Mouse (Mus musculus) thymus, adult 18-20 months (tissue): Measurements from ENCODE around the gene Tcn2.
A peak's percentile ranks its signal among the peaks of the same experiment; 100 is the strongest.
"Not testable (repeated sequence)": the region's sequence is repeated elsewhere in the genome, so short reads cannot be mapped to it uniquely, and the experiment has no call there.

Experiments used
- DNase-seq, 2 experiments: peaks; one replicate each; pipeline ENCODE4 v3.0.0; 2022; ENCODE audit warnings: mixed read lengths in 2 of 2

Gene Tcn2

DNA sequence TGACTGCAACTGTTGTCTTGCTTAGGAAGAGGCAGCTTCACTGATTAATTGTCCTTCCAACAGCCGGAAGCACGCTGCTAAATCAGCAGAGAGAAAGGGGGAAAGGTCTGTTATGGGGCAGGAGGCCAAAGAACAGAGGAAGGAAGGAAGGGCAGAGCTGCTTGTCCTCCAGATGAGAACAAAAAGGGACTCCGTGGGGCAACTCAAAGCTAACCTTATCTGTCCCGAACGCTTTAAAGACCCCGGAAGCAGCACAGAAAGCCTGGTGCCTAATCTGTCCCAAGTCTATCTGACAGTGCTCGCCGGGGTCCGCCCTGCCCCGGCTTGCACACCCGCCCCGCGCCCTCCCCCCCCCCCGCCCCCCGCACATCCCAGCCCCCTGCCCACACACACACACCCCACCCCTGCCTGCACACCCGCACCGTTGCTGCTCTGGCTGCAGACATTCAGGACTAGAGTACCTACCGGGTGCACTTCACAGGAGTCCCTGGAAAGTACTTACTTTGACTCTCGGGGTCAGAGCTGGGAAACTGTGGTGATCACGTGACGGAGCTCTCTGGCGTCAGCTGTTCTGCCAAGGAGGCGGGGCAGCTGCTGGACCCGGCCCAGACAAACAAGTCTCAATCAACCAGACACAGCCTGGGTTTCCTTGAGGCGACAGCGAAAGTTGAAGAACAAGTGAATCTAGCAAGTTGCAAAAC is at the start of gene Tcn2:
Tcn2 (minus strand) TSS at position 649 of the 701 bp plus-strand sequence.
- peak; percentile 68 to 73 for DNase-seq

DNA sequence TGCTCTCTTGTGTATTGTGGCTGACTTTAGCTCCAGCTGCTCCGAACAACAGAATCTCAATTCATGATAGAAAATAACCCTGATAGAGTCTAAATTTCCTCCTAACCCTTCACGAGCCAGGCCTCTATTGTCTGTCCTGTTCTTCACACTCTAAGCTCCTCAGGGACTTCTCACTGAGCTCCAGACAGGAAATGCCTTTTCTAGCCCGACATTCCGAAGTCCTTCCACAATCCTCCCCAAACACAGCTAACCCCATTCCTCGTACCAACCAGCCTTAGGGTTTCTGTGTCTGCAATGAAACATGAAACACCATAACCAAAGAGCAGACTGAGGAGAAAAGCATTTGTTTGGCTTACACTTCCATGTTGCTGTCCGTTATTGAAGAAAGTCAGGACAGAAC is 49.6 kb upstream of the Tcn2 start:
- DNase-seq, result no peak

DNA sequence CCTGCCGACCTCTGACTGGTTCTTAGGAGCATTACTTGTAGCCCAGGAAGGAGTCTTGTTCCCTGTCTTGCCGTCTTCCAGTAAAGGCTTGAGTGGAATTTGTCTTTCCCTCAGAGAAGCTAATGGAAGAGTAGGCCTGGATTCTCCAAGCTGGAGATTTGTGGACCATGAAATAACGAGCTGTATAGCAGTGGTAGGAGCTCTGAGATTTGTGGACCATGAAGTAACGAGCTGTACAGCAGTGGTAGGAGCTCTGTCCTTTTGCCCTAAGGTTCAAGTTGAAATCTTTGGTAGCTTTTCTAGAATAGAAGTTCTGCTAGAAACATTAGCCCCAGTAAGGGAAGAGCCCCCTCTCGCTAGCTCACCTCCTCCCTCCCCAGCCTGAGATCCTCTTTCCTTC is 46.5 kb upstream of the Tcn2 start:
- no peak for DNase-seq

DNA sequence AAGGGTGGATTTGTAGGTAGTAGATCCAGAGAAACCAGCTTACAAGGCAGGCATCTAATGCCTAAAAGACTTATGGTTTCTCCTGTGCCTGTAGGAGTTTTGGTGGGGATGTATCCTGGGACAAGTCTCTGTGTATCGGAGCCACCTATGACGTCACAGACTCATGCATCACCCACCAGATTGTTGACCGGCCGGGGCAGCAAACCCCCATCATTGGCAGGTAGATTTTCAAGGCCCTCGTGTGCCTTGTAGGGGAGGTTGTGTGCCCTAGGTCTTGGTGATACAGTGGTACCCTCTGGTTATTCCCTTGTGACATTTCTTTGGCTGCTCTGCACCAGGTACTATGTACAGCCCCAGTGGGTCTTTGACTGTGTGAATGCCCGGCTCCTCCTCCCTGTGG is 44.7 kb upstream of the Tcn2 start, which contains the start of gene 4930556J24Rik:
4930556J24Rik (minus strand) TSS at position 101 of the 400 bp plus-strand sequence.
- DNase-seq, result no peak

DNA sequence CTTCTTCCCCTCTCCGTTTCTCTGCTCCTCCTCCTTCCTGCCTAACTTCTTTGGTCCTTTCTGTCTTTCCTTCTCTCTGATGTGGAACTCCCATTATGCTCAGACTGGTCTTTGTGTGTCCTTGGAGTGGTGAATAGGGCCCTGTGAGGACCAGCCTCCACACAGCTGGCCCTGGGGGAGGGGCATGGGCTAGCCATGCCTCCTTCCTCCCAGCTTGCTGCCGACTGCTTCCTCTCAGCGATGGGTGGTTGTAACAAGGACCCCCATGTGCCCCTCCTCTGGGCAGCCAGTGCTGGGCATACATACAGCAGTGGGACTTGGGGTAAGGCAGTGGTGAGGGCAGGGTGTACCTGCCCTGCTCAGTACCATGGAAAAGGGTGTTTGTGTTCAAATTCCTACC is 42.4 kb upstream of the Tcn2 start:
- no peak for DNase-seq

DNA sequence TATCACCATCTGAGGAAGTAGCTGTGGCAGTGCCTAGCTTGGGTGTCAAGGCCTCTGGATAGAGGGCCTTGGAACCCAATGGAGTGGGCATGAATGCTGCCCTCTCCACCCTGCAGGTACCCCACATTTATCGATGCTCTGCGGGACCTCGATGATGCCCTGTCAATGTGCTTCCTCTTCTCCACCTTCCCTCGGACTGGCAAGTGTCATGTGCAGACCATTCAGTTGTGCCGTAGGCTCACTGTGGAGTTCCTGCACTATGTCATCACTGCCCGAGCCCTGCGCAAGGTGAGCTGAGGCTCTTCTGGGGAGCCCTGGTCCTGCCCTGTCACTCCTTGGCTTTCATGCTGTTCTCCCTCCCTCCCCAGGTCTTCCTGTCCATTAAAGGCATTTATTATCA is 41.1 kb upstream of the Tcn2 start:
- DNase-seq, result no peak

DNA sequence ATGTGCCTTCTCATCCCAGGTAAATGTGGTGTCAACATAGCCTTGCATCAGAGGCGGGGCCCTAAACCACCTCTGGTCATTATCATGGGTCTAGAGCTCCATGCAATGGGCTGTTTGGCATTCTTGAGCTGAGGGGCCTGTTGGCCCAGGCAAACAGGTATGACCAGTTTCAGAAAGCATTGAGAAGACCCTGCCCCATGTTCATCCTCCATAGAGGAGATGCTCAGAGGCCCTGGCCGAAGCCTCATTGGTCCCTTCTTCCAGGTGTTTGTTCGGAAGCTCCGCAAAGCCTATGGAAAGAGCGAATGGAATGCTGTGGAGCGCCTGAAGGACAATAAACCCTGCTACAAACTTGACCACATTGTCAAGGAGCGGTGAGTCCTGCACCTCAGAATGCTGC is 38.4 kb upstream of the Tcn2 start:
- no peak for DNase-seq

DNA sequence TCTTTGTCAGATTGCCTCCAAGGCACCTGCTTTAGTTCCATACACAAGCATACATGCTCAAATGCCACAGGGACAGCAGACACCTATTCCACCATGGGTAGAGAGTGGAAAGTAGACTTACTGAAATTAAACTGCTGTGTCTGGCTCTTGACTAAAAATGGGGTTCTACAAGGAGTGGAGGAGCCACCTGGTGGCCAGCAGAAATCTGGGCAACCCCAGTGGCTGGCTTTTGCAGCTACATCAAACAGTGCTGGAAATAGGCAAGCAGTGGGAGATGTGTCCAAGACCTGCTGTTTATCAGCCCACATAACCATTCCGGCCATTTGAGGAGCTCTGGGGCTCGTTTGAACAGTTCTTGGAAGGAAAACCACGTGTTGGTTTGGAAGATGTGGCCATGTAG is 37.9 kb upstream of the Tcn2 start:
- no peak for DNase-seq

DNA sequence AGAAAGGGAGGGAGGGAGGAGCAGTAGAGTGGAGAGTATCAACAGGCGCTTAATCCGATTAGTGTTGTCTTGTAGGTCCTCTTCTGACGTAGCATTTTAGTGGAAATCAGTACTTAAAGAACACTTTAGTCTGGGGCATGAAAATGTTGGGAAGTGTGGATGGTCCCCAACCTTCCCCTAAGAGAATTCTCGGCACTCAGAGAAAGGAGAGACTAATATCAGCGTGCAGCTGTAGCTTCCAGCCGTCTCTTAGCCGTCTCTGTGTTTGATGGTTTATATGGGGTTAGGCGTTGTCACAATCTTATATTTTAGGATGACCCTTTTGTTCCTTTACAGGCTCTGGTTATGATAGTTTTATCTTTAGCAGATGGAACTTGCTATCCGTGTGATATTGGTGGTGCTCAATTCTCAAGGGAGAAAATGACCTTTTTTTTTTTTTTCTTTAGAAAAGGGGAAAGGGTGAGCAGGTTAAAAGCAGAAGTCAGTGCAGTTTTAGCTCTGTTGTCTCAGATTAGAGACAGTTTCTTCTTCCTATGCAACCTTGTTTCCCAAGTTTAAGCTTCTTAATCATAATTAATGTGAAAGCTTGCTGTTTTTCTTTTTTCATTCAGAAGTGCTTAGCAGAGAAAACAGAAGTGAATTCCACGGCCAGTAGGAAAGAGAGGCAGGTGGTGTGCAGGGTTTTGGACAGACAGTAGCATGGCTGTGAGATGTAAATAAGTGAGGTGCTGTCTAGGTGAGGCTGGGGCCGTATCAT is 32.6 kb upstream of the Tcn2 start:
- DNase-seq, result no peak

DNA sequence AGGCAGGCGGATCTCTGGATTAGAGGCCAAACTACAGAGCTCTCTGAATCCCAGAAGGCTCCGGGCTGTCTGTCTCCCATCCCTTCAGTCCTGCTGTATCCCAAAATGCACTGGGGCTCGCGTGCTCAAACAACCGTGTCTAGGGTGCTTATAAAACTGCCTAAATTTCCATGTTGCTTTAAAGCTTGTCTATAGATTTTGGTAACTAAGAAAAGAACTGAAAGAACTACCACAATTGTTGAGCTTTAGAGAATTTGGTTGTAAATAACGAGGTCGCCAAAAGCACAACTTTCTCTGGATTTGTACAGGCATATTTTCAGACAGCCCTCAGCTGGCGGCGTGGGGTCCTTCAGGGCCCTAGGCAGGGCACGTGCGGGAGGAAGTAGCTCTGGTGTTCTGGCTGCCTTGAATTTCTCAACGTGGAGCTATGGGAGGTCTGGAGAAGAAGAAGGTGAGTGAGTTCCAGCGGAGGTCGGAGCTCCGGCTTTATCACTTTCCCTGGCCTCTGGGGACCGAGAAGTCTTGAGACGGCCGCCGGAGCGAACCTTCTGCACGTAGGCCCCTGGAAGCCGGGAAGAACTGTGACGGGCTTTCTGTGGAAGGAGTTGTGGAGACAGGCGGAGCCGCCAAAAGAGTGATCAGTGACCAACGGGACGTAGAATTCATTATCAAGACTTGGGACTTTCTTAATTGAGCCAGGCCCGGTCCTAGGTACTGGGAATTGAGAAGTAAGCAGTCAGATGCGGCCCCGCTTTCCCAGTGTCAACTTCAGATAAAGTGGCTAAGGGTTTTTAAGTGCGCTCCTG is 31.9 kb upstream of the Tcn2 start, which contains the start of gene Pes1:
Pes1 (plus strand) TSS at position 366 of the 806 bp plus-strand sequence.
- peak; percentile 47 to 67 for DNase-seq

DNA sequence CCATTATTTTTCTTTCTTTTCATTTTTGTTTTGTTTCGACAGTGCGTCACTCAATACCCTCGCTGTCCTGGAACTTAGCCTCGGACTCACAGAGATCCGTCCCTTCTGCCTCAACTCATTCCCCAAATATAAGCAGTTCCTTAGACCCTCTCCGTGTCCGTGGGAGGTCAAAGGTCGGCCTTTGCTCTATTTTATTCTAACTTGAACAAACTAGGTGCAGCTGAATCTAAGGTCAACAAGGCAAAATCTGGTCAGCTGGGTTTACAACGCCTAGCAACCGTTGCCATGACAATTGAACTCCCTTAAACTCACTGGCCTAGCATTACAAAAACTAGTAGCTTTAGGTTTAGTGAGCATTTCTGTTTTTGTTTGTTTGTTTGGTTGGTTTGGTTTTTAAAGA is 31.2 kb upstream of the Tcn2 start:
- peak in 1 of 2 experiments; percentile 6 for DNase-seq

DNA sequence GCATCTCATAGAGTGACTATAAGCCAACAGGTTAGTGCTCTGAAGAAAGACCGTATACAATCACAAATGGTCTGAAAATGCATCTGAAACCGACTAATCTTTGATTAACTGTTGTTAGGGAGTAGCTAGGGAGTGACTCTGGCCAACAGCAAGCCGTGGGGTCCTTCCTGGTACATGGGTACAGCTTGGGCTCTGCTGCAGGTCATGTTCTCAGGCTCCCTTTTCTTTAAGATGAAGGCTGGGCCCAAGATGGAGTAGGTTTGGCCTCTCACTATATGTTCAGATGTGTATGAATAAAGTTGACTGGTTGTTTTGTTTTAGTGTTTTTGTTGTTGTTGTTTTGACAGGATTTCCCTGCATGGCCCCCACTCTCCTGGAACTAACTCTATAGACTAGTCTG is 29.8 kb upstream of the Tcn2 start:
- no peak for DNase-seq

DNA sequence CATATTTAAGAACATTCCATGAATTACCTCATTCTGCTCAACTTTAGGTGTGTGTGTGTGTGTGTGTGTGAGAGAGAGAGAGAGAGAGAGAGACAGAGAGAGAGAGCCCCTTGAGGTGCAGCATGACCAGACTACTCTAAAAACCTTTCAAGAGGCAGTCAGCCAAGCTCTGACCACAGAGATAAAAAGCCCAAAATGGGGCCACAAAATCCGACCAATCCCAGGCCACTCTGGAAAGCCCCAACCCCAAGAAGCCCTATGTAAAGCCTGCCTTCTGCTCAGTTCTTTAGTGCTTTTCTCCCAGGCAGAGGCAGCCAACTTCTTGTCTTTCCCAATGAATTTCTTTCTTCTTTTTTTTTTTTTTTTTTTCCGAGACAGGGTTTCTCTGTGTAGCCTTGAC is 28.9 kb upstream of the Tcn2 start:
- no peak for DNase-seq

DNA sequence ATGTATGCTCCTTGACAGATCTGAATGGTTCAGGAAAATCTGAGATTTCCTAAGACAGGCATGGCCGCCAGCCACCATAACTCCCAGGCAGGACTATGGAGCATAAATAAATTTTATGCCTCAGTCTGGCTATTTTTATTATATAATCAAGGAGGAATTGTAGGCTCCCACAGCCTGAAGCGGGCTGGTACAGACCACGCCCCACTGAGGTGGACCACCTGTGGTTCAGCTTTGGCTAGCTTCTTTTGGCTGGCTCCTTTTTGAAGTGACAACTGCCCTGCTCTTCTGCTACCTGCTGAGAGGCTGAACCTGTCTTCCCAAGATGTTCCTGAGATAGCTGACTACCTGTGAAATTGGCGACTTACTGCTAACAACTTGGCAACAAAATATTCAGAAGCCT is 23.4 kb upstream of the Tcn2 start:
- DNase-seq, result not testable (repeated sequence)

DNA sequence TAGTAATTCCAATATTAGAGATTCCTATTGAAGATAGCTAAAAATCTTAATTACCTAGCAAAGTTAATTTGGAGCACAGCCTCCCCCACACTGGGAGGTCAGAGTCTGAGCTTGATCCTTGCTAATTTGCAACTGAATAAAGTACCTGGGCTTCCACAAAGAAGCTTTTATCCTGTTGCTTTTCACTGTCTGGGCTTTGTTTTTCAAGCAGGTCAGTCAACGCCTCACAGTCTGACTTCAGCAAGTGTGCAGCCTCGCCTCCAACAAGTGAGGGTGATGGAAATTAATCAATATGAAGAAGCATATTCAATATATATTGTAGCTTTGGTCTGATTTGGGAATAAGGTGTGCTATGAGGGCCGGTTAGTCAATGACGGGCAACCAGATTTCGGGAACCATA is 22.9 kb upstream of the Tcn2 start:
- DNase-seq, result not testable (repeated sequence)

DNA sequence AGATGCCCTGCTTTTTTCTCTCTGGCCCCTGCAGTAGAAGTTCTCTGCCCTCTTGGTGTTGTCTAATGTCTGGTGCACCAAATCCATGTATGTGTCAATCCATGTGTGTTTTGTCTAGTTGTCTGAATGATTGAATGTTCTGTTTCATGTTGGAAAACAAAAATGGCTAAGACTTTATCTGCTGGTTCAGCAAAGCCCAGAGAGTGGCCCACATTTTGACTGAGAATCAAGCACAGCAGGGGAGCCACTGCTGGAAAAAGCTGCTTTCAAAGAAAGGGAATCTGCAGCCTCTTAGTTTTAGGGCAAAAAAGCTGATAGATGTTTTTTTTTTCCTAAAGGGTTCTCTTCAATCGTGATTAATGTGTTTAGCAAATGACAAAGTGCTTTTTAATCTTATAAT is 14.4 kb upstream of the Tcn2 start:
- no peak for DNase-seq

DNA sequence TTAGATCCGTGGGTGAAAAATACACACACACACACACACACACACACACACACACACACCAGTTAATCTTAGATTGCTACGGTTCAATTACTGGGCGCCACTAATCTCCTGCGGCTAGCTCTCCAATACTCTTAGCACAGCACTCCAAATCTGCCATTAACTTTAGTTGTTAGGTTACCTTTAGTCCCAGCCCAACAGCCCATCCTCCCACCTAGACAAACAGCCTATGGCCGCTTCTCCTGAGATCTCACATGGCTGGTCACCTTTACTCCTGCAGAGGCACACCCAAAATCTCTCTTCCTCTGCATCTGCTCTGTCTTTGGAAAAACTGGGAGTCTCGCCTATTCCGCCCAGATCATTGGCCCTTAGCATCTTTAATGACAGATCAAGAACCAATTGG is 9.4 kb upstream of the Tcn2 start:
- no peak for DNase-seq

DNA sequence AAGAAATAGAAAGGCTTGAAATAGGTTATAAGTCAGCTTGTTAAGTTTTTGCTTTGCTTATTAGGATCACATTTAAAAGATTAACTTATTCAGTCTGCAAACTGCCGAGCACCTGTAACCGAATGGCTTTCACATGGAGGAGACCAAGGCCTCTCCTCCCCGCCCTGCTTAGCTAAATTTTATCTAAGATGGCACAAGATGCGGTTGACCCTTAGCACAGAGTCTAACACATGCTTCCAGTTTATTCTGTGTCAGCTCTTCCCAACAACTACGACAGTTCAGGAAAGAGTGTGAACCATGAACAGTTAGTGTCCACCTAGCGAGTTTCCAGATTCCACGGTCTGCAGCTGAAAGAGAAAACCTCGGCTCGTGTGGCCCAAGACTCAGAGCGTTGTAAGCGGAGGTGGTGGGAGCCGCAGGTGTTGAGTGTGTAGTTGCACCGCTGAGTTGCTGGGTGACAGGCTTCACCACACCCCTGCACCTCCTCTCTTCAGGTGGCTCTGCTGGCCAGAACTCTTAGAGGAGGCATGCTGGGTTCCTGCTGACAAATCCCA is 5.4 kb upstream of the Tcn2 start:
- DNase-seq, result no peak

DNA sequence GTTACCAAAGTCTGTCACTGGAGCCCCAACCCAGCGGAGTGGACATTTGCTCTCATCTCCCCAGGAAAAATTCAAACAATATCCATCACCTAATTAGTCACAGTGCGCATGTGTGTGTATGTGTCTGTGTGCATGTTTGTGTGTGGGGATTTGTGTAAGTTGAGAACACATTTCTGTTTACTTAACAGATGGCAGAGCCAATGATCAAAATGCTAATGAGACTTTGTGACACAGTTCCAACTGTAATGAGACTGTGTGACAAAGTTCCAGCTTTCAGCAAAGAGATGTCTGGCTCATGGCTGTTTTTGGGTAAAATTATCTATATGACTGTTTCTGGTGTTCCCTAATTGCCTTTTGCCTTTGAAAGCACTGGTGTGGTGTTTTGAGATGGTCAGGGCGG is 4.4 kb upstream of the Tcn2 start:
- DNase-seq, result no peak

DNA sequence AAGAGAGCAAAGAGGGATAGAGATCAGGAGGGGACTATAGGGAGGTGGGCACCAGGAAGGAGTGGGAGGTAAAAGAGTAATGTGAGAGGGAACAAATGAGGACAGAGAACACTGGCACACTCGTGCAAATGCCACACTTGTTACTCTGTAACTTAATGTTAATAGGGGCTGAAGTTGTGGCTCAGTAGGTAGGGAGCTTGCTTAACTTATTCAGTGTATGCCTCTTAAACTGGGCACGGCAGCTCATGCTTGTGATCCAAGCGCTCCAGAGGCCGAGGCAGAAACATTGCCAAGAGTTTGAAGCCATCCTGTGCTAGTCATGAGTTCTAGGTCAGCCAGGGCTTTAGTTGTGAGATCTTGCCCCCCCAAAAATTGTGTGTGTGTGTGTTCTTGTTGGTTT is 3.2 kb upstream of the Tcn2 start:
- no peak for DNase-seq

DNA sequence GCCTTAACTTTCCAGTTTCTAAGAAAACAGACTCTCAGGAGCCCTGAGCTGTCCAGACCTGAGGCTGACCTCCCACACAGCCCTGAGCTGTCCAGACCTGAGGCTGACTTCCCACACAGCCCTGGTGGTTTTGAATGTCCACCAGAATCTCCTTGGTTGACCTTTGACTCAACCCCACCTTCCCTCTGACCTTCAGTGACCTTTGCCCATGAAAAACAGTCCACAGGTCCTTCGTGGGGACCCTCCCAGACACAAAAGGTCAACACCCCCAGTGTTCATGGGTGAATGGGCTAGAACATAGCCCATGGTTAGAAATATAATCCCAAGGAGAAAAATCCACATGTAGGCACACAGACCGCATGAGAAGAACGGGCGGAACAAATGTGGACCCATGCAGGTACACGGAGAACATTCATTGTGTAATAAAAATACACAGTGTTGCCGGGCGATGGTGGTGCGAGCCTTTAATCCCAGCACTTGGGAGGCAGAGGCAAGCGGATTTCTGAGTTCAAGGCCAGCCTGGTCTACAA is 1.9 kb upstream of the Tcn2 start:
- no peak for DNase-seq

DNA sequence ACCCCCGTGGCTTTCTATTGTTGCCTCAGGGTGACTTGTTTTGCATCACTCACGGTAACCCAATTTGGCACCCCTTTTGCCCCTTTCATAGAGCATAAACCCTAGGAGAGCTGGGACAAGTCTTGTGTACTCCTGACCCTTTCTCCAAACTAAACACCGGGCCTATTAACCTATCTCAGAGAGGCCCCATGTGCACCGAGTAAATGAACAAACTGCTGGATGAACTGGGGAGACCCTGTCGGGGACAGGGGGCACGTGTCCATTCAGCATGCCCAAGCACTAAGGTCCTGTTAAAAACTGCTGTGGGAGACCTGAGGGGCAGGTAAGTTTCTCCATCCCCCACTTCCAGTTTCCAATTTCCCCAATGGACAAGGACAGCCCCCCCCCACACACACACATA is 1.0 kb downstream of the Tcn2 start:
- no peak for DNase-seq

DNA sequence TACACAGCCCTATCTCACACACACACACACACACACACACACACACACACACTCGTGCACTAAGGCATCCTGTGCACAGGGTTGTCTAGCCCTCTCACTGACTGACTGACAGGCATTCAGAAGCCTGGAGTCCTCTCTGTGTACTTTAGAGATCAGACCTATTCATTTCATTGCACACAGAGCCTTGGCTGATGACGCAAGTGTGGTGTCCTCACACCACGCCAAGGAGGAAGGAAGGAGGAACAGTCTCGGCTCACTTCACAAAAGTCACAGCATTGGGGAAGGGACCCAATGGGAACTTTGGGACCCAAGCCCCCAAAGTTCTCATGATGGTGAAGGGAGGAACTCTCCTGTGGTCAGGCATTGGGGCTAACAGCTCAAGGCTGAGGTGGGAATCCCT is 1.9 kb downstream of the Tcn2 start:
- no peak for DNase-seq
